Mouse (Mus musculus): ENCODE results near the gene Klhl21.

- TF ChIP-seq POLR2A (IDR thresholded peaks at IDR 0.05; ENCODE audit: extremely low read depth, insufficient read depth, low read length) (no peak), CTCF (IDR thresholded peaks at IDR 0.05; ENCODE audit: low read depth, low read length) (no peak)
Measured at GRCm38 (mm10) chr4:151994228-151995171, 14.1 kb upstream of the Klhl21 start.

Measured in liver, adult 2 months (tissue).